Mouse (Mus musculus): ENCODE data around the gene Sf3a3.

Gene Sf3a3

GRCm38 (mm10) chr4:124738783-124739182, 24.2 kb downstream of the Sf3a3 start:
- no peak for DNase-seq

GRCm38 (mm10) chr4:124741376-124742343, 27.1 kb downstream of the Sf3a3 start, which contains the start of gene Inpp5b:
Inpp5b (plus strand) TSS chr4:124741850.
- peak; percentile 77 for DNase-seq

- DNase-seq: no peak
Measured at GRCm38 (mm10) chr4:124742839-124743238, 28.3 kb downstream of the Sf3a3 start.

GRCm38 (mm10) chr4:124746577-124746976, 32.0 kb downstream of the Sf3a3 start:
- no peak for DNase-seq

- no peak for DNase-seq
Measured at GRCm38 (mm10) chr4:124747851-124748250, 33.3 kb downstream of the Sf3a3 start.

GRCm38 (mm10) chr4:124751300-124752250, 37.0 kb downstream of the Sf3a3 start:
- peak; percentile 99 for DNase-seq

- peak; percentile 62 for DNase-seq
Measured at GRCm38 (mm10) chr4:124752281-124753199, 38.0 kb downstream of the Sf3a3 start.

GRCm38 (mm10) chr4:124755526-124755925, 41.0 kb downstream of the Sf3a3 start:
- no peak for DNase-seq

GRCm38 (mm10) chr4:124759305-124759811, 44.8 kb downstream of the Sf3a3 start:
- peak; percentile 21 for DNase-seq

- no peak for DNase-seq
Measured at GRCm38 (mm10) chr4:124761201-124761600, 46.6 kb downstream of the Sf3a3 start.

- DNase-seq: no peak
Measured at GRCm38 (mm10) chr4:124762858-124763452, 48.4 kb downstream of the Sf3a3 start.

GRCm38 (mm10) chr4:124765802-124766565, 51.4 kb downstream of the Sf3a3 start:
- DNase-seq: no peak

- no peak for DNase-seq
Measured at GRCm38 (mm10) chr4:124766566-124766940, 52.0 kb downstream of the Sf3a3 start.

- no peak for DNase-seq
Measured at GRCm38 (mm10) chr4:124768963-124769591, 54.5 kb downstream of the Sf3a3 start.

- DNase-seq: no peak
Measured at GRCm38 (mm10) chr4:124770624-124771023, 56.0 kb downstream of the Sf3a3 start.

GRCm38 (mm10) chr4:124772125-124772524, 57.5 kb downstream of the Sf3a3 start:
- DNase-seq: no peak

GRCm38 (mm10) chr4:124773449-124773848, 58.9 kb downstream of the Sf3a3 start:
- no peak for DNase-seq

GRCm38 (mm10) chr4:124773995-124774394, 59.4 kb downstream of the Sf3a3 start:
- DNase-seq: no peak

GRCm38 (mm10) chr4:124774429-124774828, 59.9 kb downstream of the Sf3a3 start:
- no peak for DNase-seq

- no peak for DNase-seq
Measured at GRCm38 (mm10) chr4:124781361-124781760, 66.8 kb downstream of the Sf3a3 start.

All from thymus, postnatal 25 days (tissue).